Mouse (Mus musculus): ENCODE results near the gene Prr36. TPM values are rescaled to one million over a fixed set of nuclear protein-coding genes. Genes with fewer than 3 reads are reported as not detected.

The Prr36 gene
- polyA plus RNA-seq, 1 experiment from 2014 or later, result 2.7 TPM

GRCm38 (mm10) chr8:4192305-4192704, 25.0 kb downstream of the Prr36 start:
- Histone ChIP-seq H3K27me3 (ENCODE audit: control insufficient read depth, insufficient read depth, low read length) (no peaks in the 10 kb centered on the region), H3K4me3 (replicated peaks; ENCODE audit: low read length) (no peak overlapping the region), H3K36me3 (ENCODE audit: control insufficient read depth, insufficient read depth, low read length) (peaks cover 4% of the 10 kb centered on the region; the same call in 1 of the 2 replicates), H3K27ac (ENCODE audit: low read length) (no peak overlapping the region), H3K9me3 (replicated peaks; ENCODE audit: control insufficient read depth, low read length) (no peaks in the 10 kb centered on the region), H3K4me2 (ENCODE audit: low read depth, low read length) (no peak overlapping the region), H3K9ac (ENCODE audit: low read length) (no peak overlapping the region), H3K4me1 (ENCODE audit: control insufficient read depth, insufficient read depth, low read length) (no peaks in the 10 kb centered on the region)
- WGBS, result 57% methylated on average over 5 of the region's 5 CpGs
- ATAC-seq (ENCODE audit: insufficient read depth, low FRiP score), result peak; percentile 23; the same call in 1 of the 2 replicates

- Histone ChIP-seq H3K4me3 (replicated peaks; ENCODE audit: low read length) (no peak overlapping the region), H3K27ac (ENCODE audit: low read length) (no peak overlapping the region), H3K9ac (ENCODE audit: low read length) (no peak overlapping the region), H3K27me3 (ENCODE audit: control insufficient read depth, insufficient read depth, low read length) (no peaks in the 10 kb centered on the region), H3K9me3 (replicated peaks; ENCODE audit: control insufficient read depth, low read length) (no peaks in the 10 kb centered on the region), H3K4me2 (ENCODE audit: low read depth, low read length) (no peak overlapping the region), H3K36me3 (ENCODE audit: control insufficient read depth, insufficient read depth, low read length) (peaks cover 18% of the 10 kb centered on the region; the same call in 1 of the 2 replicates), H3K4me1 (ENCODE audit: control insufficient read depth, insufficient read depth, low read length) (no peaks in the 10 kb centered on the region)
- 25% methylated on average over 3 of the region's 3 CpGs for WGBS
- no peak for ATAC-seq (ENCODE audit: insufficient read depth, low FRiP score)
Measured at GRCm38 (mm10) chr8:4189031-4189722, 28.1 kb downstream of the Prr36 start.

- no peak for ATAC-seq (ENCODE audit: insufficient read depth, low FRiP score)
- Histone ChIP-seq H3K27me3 (ENCODE audit: control insufficient read depth, insufficient read depth, low read length) (no peaks in the 10 kb centered on the region), H3K9me3 (replicated peaks; ENCODE audit: control insufficient read depth, low read length) (no peaks in the 10 kb centered on the region), H3K36me3 (ENCODE audit: control insufficient read depth, insufficient read depth, low read length) (peaks cover 18% of the 10 kb centered on the region; the same call in 1 of the 2 replicates), H3K4me2 (ENCODE audit: low read depth, low read length) (no peak overlapping the region), H3K4me3 (replicated peaks; ENCODE audit: low read length) (no peak overlapping the region), H3K4me1 (ENCODE audit: control insufficient read depth, insufficient read depth, low read length) (no peaks in the 10 kb centered on the region), H3K9ac (ENCODE audit: low read length) (no peak overlapping the region), H3K27ac (ENCODE audit: low read length) (no peak overlapping the region)
Measured at GRCm38 (mm10) chr8:4188605-4189004, 28.7 kb downstream of the Prr36 start.

- no peaks in the 10 kb centered on the region for H3K27me3 ChIP-seq (ENCODE audit: control insufficient read depth, insufficient read depth, low read length)
- no peaks in the 10 kb centered on the region for H3K4me1 ChIP-seq (ENCODE audit: control insufficient read depth, insufficient read depth, low read length)
- no peak overlapping the region for H3K4me3 ChIP-seq (replicated peaks; ENCODE audit: low read length)
- H3K36me3 ChIP-seq (ENCODE audit: control insufficient read depth, insufficient read depth, low read length), result peaks cover 18% of the 10 kb centered on the region; the same call in 1 of the 2 replicates
- no peak overlapping the region for H3K4me2 ChIP-seq (ENCODE audit: low read depth, low read length)
- no peaks in the 10 kb centered on the region for H3K9me3 ChIP-seq (replicated peaks; ENCODE audit: control insufficient read depth, low read length)
- no peak for ATAC-seq (ENCODE audit: insufficient read depth, low FRiP score)
- no peak overlapping the region for H3K9ac ChIP-seq (ENCODE audit: low read length)
- WGBS, result 82% methylated on average over 2 of the region's 2 CpGs
- H3K27ac ChIP-seq (ENCODE audit: low read length), result no peak overlapping the region
Measured at GRCm38 (mm10) chr8:4186151-4186550, 31.1 kb downstream of the Prr36 start.

GRCm38 (mm10) chr8:4183409-4183808, 33.9 kb downstream of the Prr36 start:
- no peak overlapping the region for H3K9ac ChIP-seq (ENCODE audit: low read length)
- H3K36me3 ChIP-seq (ENCODE audit: control insufficient read depth, insufficient read depth, low read length), result peaks cover 18% of the 10 kb centered on the region; the same call in 1 of the 2 replicates
- H3K4me3 ChIP-seq (replicated peaks; ENCODE audit: low read length), result no peak overlapping the region
- H3K9me3 ChIP-seq (replicated peaks; ENCODE audit: control insufficient read depth, low read length), result no peaks in the 10 kb centered on the region
- no peaks in the 10 kb centered on the region for H3K27me3 ChIP-seq (ENCODE audit: control insufficient read depth, insufficient read depth, low read length)
- ATAC-seq (ENCODE audit: insufficient read depth, low FRiP score), result no peak
- no peak overlapping the region for H3K27ac ChIP-seq (ENCODE audit: low read length)
- no peak overlapping the region for H3K4me2 ChIP-seq (ENCODE audit: low read depth, low read length)
- no peaks in the 10 kb centered on the region for H3K4me1 ChIP-seq (ENCODE audit: control insufficient read depth, insufficient read depth, low read length)
- 80% methylated on average over 8 of the region's 8 CpGs for WGBS

- Histone ChIP-seq H3K27ac (ENCODE audit: low read length) (no peak overlapping the region), H3K9me3 (replicated peaks; ENCODE audit: control insufficient read depth, low read length) (no peaks in the 10 kb centered on the region), H3K4me2 (ENCODE audit: low read depth, low read length) (no peak overlapping the region), H3K36me3 (ENCODE audit: control insufficient read depth, insufficient read depth, low read length) (no peaks in the 10 kb centered on the region), H3K9ac (ENCODE audit: low read length) (no peak overlapping the region), H3K4me3 (replicated peaks; ENCODE audit: low read length) (no peak overlapping the region), H3K27me3 (ENCODE audit: control insufficient read depth, insufficient read depth, low read length) (no peaks in the 10 kb centered on the region), H3K4me1 (ENCODE audit: control insufficient read depth, insufficient read depth, low read length) (no peaks in the 10 kb centered on the region; the same call in 1 of the 2 replicates)
- 68% methylated on average over 2 of the region's 2 CpGs for WGBS
- no peak for ATAC-seq (ENCODE audit: insufficient read depth, low FRiP score)
Measured at GRCm38 (mm10) chr8:4174018-4174417, 43.2 kb downstream of the Prr36 start.

- no peaks in the 10 kb centered on the region for H3K9me3 ChIP-seq (replicated peaks; ENCODE audit: control insufficient read depth, low read length)
- H3K9ac ChIP-seq (ENCODE audit: low read length), result no peak overlapping the region
- no peak overlapping the region for H3K27ac ChIP-seq (ENCODE audit: low read length)
- H3K4me2 ChIP-seq (ENCODE audit: low read depth, low read length), result no peak overlapping the region
- H3K27me3 ChIP-seq (ENCODE audit: control insufficient read depth, insufficient read depth, low read length), result no peaks in the 10 kb centered on the region
- H3K4me3 ChIP-seq (replicated peaks; ENCODE audit: low read length), result no peak overlapping the region
- WGBS, result 68% methylated on average over 3 of the region's 3 CpGs
- no peaks in the 10 kb centered on the region for H3K36me3 ChIP-seq (ENCODE audit: control insufficient read depth, insufficient read depth, low read length)
- no peaks in the 10 kb centered on the region; the same call in 1 of the 2 replicates for H3K4me1 ChIP-seq (ENCODE audit: control insufficient read depth, insufficient read depth, low read length)
- ATAC-seq (ENCODE audit: insufficient read depth, low FRiP score), result no peak
Measured at GRCm38 (mm10) chr8:4172486-4172885, 44.8 kb downstream of the Prr36 start.

GRCm38 (mm10) chr8:4167918-4168317, 49.3 kb downstream of the Prr36 start:
- peaks cover 6% of the 10 kb centered on the region for H3K4me1 ChIP-seq (ENCODE audit: control insufficient read depth, insufficient read depth, low read length)
- no peaks in the 10 kb centered on the region for H3K27me3 ChIP-seq (ENCODE audit: control insufficient read depth, insufficient read depth, low read length)
- no peaks in the 10 kb centered on the region for H3K36me3 ChIP-seq (ENCODE audit: control insufficient read depth, insufficient read depth, low read length)
- no peaks in the 10 kb centered on the region for H3K9me3 ChIP-seq (replicated peaks; ENCODE audit: control insufficient read depth, low read length)
- H3K9ac ChIP-seq (ENCODE audit: low read length), result no peak overlapping the region
- no peak overlapping the region for H3K27ac ChIP-seq (ENCODE audit: low read length)
- H3K4me3 ChIP-seq (replicated peaks; ENCODE audit: low read length), result no peak overlapping the region
- H3K4me2 ChIP-seq (ENCODE audit: low read depth, low read length), result no peak overlapping the region
- ATAC-seq (ENCODE audit: insufficient read depth, low FRiP score), result no peak
- WGBS, result 82% methylated on average over 1 of the region's 1 CpGs

GRCm38 (mm10) chr8:4166881-4167525, 50.3 kb downstream of the Prr36 start:
- Histone ChIP-seq H3K9ac (ENCODE audit: low read length) (peak overlapping the region; percentile 80), H3K4me1 (ENCODE audit: control insufficient read depth, insufficient read depth, low read length) (peaks cover 6% of the 10 kb centered on the region), H3K36me3 (ENCODE audit: control insufficient read depth, insufficient read depth, low read length) (no peaks in the 10 kb centered on the region), H3K4me3 (replicated peaks; ENCODE audit: low read length) (peak overlapping the region; percentile 93), H3K9me3 (replicated peaks; ENCODE audit: control insufficient read depth, low read length) (no peaks in the 10 kb centered on the region), H3K27ac (ENCODE audit: low read length) (no peak overlapping the region), H3K4me2 (ENCODE audit: low read depth, low read length) (peak overlapping the region; percentile 81), H3K27me3 (ENCODE audit: control insufficient read depth, insufficient read depth, low read length) (no peaks in the 10 kb centered on the region)
- WGBS, result 10% methylated on average over 9 of the region's 10 CpGs
- ATAC-seq (ENCODE audit: insufficient read depth, low FRiP score), result no peak

Data from stomach, embryonic 16.5 days (tissue).